Mouse (Mus musculus): ENCODE results near the gene Rdh8. TPM values are rescaled to one million over a fixed set of nuclear protein-coding genes. Genes with fewer than 3 reads are reported as not detected.

Gene Rdh8
- polyA plus RNA-seq, 1 experiment from 2014 or later = not detected

DNA sequence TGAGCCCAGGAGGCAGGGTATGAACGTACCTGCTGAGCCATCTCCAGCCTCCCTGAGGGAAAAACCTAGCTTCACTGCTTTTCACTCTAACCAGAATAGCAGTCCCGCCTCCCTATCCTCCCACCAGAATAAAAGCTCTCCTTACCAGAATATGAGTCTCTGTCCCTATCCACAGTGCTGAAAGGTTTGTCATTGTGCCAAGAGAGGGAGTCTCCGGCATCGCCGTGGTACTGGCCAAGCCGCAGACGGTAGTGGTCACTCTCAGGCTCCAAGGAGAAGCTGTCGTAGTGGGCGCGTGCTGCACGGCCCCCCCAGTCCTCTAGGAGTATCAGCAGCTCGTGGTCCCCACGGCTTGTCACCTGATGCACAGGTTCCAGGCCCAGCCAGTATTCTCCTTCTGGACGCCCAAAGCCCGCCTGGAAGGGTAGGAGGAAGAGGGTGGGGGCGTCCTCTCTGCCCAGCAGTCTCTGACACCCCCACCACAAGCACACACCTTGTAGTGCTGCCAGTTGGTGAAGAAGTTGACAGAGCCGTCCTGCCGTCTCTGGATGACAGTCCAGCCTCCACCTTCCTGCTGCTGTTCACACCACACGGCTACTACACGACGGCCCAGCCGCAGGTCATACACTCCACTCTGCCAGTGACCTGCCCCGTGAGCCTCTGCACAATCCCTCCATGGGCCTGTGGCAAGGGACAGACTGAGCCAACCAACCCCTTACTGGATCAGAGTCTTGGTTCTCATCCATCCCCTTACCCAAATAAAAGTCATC is 56.9 kb downstream of the Rdh8 start:
- no peak overlapping the region for H3K4me3 ChIP-seq
- H3K9me3 ChIP-seq = no peaks in the 10 kb centered on the region
- peaks cover 16% of the 10 kb centered on the region for H3K4me1 ChIP-seq (replicated peaks)
- WGBS = 69% methylated on average over 23 of the region's 23 CpGs
- peaks cover 12% of the 10 kb centered on the region for H3K27me3 ChIP-seq (ENCODE audit: insufficient read depth, poor library complexity, severe bottlenecking)
- no peaks in the 10 kb centered on the region for H3K36me3 ChIP-seq
- no peak for DNase-seq (ENCODE audit: low spot score)
- no peak overlapping the region for H3K27ac ChIP-seq

Other genes with a start within 250 kb of the Rdh8 start
- gene Zfp846, start 237.2 kb upstream of the Rdh8 start, polyA plus RNA-seq (2016; fragmentation: Nextera tagmentation; extraction: Ambion mirVana) = 17.8 and 20.0 TPM in 2 replicates
- 393 and 437 TPM in 2 replicates for gene Ubl5, start 175.6 kb upstream of the Rdh8 start, polyA plus RNA-seq (2016; fragmentation: Nextera tagmentation; extraction: Ambion mirVana)
- gene Fbxl12, start 173.7 kb upstream of the Rdh8 start, polyA plus RNA-seq (2016; fragmentation: Nextera tagmentation; extraction: Ambion mirVana) = 21.5 and 21.9 TPM in 2 replicates
- 83.7 and 88.6 TPM in 2 replicates for gene Pin1, start 166.4 kb upstream of the Rdh8 start, polyA plus RNA-seq (2016; fragmentation: Nextera tagmentation; extraction: Ambion mirVana)
- gene Olfm2, start 72.2 kb upstream of the Rdh8 start, polyA plus RNA-seq (2016; fragmentation: Nextera tagmentation; extraction: Ambion mirVana) = 46.9 and 76.4 TPM in 2 replicates
- gene Col5a3, start 3.4 kb upstream of the Rdh8 start, polyA plus RNA-seq (2016; fragmentation: Nextera tagmentation; extraction: Ambion mirVana) = 0.98 and 1.3 TPM in 2 replicates
- 0.85 and 1.4 TPM in 2 replicates for gene A230050P20Rik, start 50.1 kb downstream of the Rdh8 start, polyA plus RNA-seq (2016; fragmentation: Nextera tagmentation; extraction: Ambion mirVana)
- gene Angptl6, start 61.2 kb downstream of the Rdh8 start, polyA plus RNA-seq (2016; fragmentation: Nextera tagmentation; extraction: Ambion mirVana) = 5.5 and 7.0 TPM in 2 replicates
- 80.1 and 87.3 TPM in 2 replicates for gene Ppan, start 69.7 kb downstream of the Rdh8 start, polyA plus RNA-seq (2016; fragmentation: Nextera tagmentation; extraction: Ambion mirVana)
- 406 and 412 TPM in 2 replicates for gene Eif3g, start 80.1 kb downstream of the Rdh8 start, polyA plus RNA-seq (2016; fragmentation: Nextera tagmentation; extraction: Ambion mirVana)
- gene Dnmt1, start 141.4 kb downstream of the Rdh8 start, polyA plus RNA-seq (2016; fragmentation: Nextera tagmentation; extraction: Ambion mirVana) = 104 and 150 TPM in 2 replicates
- 24.2 and 25.2 TPM in 2 replicates for gene S1pr2, start 158.3 kb downstream of the Rdh8 start, polyA plus RNA-seq (2016; fragmentation: Nextera tagmentation; extraction: Ambion mirVana)
- 136 and 150 TPM in 2 replicates for gene Mrpl4, start 184.2 kb downstream of the Rdh8 start, polyA plus RNA-seq (2016; fragmentation: Nextera tagmentation; extraction: Ambion mirVana)
- 5.1 and 5.8 TPM in 2 replicates for gene Icam1, start 197.5 kb downstream of the Rdh8 start, polyA plus RNA-seq (2016; fragmentation: Nextera tagmentation; extraction: Ambion mirVana)
- gene Icam4, start 210.9 kb downstream of the Rdh8 start, polyA plus RNA-seq (2016; fragmentation: Nextera tagmentation; extraction: Ambion mirVana) = 5.9 and 6.0 TPM in 2 replicates
- gene Icam5, start 213.6 kb downstream of the Rdh8 start, polyA plus RNA-seq (2016; fragmentation: Nextera tagmentation; extraction: Ambion mirVana) = 0.07 TPM in 1 of 2 replicates, not detected in the other
- gene Zglp1, start 248.6 kb downstream of the Rdh8 start, polyA plus RNA-seq (2016; fragmentation: Nextera tagmentation; extraction: Ambion mirVana) = 1.0 TPM in 2 replicates

Measured in hindbrain, embryonic 10.5 days (tissue).